ENCODE assay signal across 18 mouse cellular contexts in the genomic region with DNA sequence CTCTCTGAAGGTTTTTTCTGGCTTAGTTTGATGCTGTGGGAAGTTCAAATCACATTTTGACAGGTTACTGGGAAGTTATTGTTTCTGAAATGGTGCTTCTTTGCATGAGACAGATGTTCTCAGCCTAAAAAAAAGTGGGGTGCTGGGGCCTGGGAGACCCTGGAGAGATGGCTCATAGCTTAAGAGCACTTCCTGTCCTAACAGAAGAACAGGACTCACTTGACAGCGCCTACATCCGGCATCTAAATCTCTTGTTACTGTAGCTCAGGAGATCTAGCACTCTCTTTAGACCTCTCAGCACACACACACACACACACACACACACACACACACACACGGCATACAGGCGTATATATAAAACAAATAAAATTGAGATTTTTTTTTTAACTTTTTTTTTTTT.
DNase-seq lines count a peak whose midpoint lies in the region; ATAC-seq and TF ChIP-seq lines count a peak whose summit lies in the region.
"Had no signal": no experiment of that assay in that cellular context is flagged by ENCODE, and none has a peak within 500 bp of the region (broad histone marks: within the 10 kb centered on the region; RNA-seq: fewer than 3 reads in every experiment).

No protein-coding gene starts in this region.

- H3K4me1 ChIP-seq in liver, postnatal 0 days (ENCODE audit: insufficient read depth): peaks cover 33% of the 10 kb centered on the region

- TF ChIP-seq CTCF in liver, postnatal 0 days (IDR thresholded peaks at IDR 0.05; ENCODE audit: low read depth): no peak

- no peak overlapping the region for H3K27ac ChIP-seq in liver, postnatal 0 days (ENCODE audit: low read depth)
- H3K27ac ChIP-seq: hindbrain, embryonic 15.5 days; limb, embryonic 10.5 days; neural tube, embryonic 12.5 days had no signal

- H3K9ac ChIP-seq in liver, postnatal 0 days (replicated peaks): no peak overlapping the region
- H3K9ac ChIP-seq: hindbrain, embryonic 15.5 days; neural tube, embryonic 12.5 days had no signal

- H3K4me2 ChIP-seq in liver, postnatal 0 days (ENCODE audit: low read depth, low read length): peak overlapping the region; percentile 48
- H3K4me2 ChIP-seq: heart, embryonic 13.5 days; hindbrain, embryonic 15.5 days; neural tube, embryonic 12.5 days had no signal

- no peak for TF ChIP-seq EP300 in liver, postnatal 0 days (IDR thresholded peaks at IDR 0.05; ENCODE audit: low read depth)

- no peak overlapping the region for H3K4me3 ChIP-seq in liver, postnatal 0 days (ENCODE audit: low read depth, low read length)
- H3K4me3 ChIP-seq: erythroblast, embryonic 14.5 days; heart, embryonic 13.5 days; hindbrain, embryonic 15.5 days; limb, embryonic 10.5 days; neural tube, embryonic 12.5 days had no signal

- no peaks in the 10 kb centered on the region for H3K9me3 ChIP-seq in liver, postnatal 0 days (ENCODE audit: low read length)
- H3K9me3 ChIP-seq: heart, embryonic 13.5 days; hindbrain, embryonic 15.5 days; limb, embryonic 10.5 days; neural tube, embryonic 12.5 days had no signal

- no peak for ATAC-seq in liver, postnatal 0 days
- ATAC-seq: forebrain, embryonic 14.5 days had no signal

- peaks cover 11% of the 10 kb centered on the region for H3K36me3 ChIP-seq in liver, postnatal 0 days (replicated peaks; ENCODE audit: insufficient read depth, low read length)
- H3K36me3 ChIP-seq: hindbrain, embryonic 15.5 days had no signal

- no peaks in the 10 kb centered on the region for H3K27me3 ChIP-seq in liver, postnatal 0 days (ENCODE audit: insufficient read depth, low read length)
- H3K27me3 ChIP-seq: heart, embryonic 13.5 days; hindbrain, embryonic 15.5 days; neural tube, embryonic 12.5 days had no signal

- DNase-seq in kidney, postnatal 14 days: peak; percentile 27
- no peak for DNase-seq in kidney, adult 11 months
- DNase-seq in CD4-positive helper T cell, adult 2 months (ENCODE audit: low read depth, low spot score): peak; percentile 61
- peak; percentile 44 for DNase-seq in induced T-regulatory cell, adult 2 months (ENCODE audit: low read depth)
- no peak for DNase-seq in liver, postnatal 0 days
- no peak for DNase-seq in adrenal gland, postnatal 10 days
- no peak for DNase-seq in adrenal gland, postnatal 25 days
- DNase-seq: adrenal gland, adult 2 months; cerebellum, adult 8-10 months; heart, postnatal 36 days; lung, adult 18-20 months; thymus, postnatal 4 days had no signal

- WGBS in liver, postnatal 0 days (ENCODE audit: insufficient replicate concordance): 64% methylated on average over 4 of the region's 4 CpGs

Comparison
In these comparisons a context has a peak if more than half of its experiments do, and no peak if none do; other contexts are left out.
1. DNase-seq: peak in kidney, postnatal 14 days (single experiment), CD4-positive helper T cell, adult 2 months (single experiment) and induced T-regulatory cell, adult 2 months (single experiment); none in kidney, adult 11 months (single experiment), liver, postnatal 0 days (single experiment), adrenal gland, postnatal 10 days (single experiment) and adrenal gland, postnatal 25 days (single experiment).